Mouse (Mus musculus) heart, adult 2 months (tissue): ENCODE results near the gene Cntd1. TPM values are rescaled to one million over a fixed set of nuclear protein-coding genes. Genes with fewer than 3 reads are reported as not detected.
A peak's percentile ranks its signal among the peaks of the same experiment; 100 is the strongest.

Experiments used
- DNase-seq, 2 experiments: peaks; one replicate each; pipeline ENCODE4 v3.0.0; 2021
- H3K27ac ChIP-seq: fragments of 200-600 bp; 2 replicates; pipeline ENCODE4 v1.8.1; 2022
- H3K27me3 ChIP-seq: fragments of 200-500 bp; 2 replicates; pipeline ENCODE4 v1.6.1; 2012; ENCODE audit warnings: mild to moderate bottlenecking, low read length, inconsistent platforms, mixed read lengths; ENCODE audit not compliant: control insufficient read depth, insufficient read depth
- H3K36me3 ChIP-seq: fragments of 200-500 bp; 2 replicates; pipeline ENCODE4 v1.6.1; 2012; ENCODE audit warnings: low read length, inconsistent platforms; ENCODE audit not compliant: control insufficient read depth, insufficient read depth
- H3K4me1 ChIP-seq: fragments of 200-500 bp; 2 replicates; pipeline ENCODE4 v1.6.1; 2011; ENCODE audit warnings: low read length; ENCODE audit not compliant: control insufficient read depth, insufficient read depth
- H3K4me3 ChIP-seq: fragments of 200-600 bp; 2 replicates; pipeline ENCODE4 v1.8.1; 2022
- H3K79me2 ChIP-seq: fragments of 200-500 bp; replicated peaks from 2 replicates; pipeline ENCODE4 v1.6.1; 2012; ENCODE audit warnings: mild to moderate bottlenecking, inconsistent platforms, low read length, moderate library complexity, mixed read lengths; ENCODE audit not compliant: control insufficient read depth, insufficient read depth
- H3K9ac ChIP-seq: fragments of 200-500 bp; 2 replicates; pipeline ENCODE4 v1.6.1; 2012; ENCODE audit warnings: low read depth, mild to moderate bottlenecking, control low read depth, inconsistent platforms, low read length, mixed read lengths
- CTCF ChIP-seq: fragments of 200-600 bp; IDR thresholded peaks from 2 replicates; pipeline ENCODE4 v1.8.1; 2022; ENCODE audit warnings: antibody characterized with exemption, mild to moderate bottlenecking, moderate library complexity
- EP300 ChIP-seq: fragments of 200-500 bp; IDR thresholded peaks from 2 replicates; pipeline ENCODE4 v1.6.1; 2011; ENCODE audit warnings: low read depth, low read length, control low read depth; ENCODE audit not compliant: insufficient read depth
- POLR2A ChIP-seq: fragments of 200-500 bp; IDR thresholded peaks from 2 replicates; pipeline ENCODE4 v1.6.1; 2011; ENCODE audit warnings: mild to moderate bottlenecking, low read depth, low read length, control low read depth; ENCODE audit not compliant: insufficient read depth
- WGBS: fragments of 180-500 bp; shearing (Covaris S2); methylation state at CpG from one replicate; pipeline ENCODE4 v1.1.7; 2018; 5-methylcytosine and 5-hydroxymethylcytosine counted together
- intact Hi-C: fragments of 180-260 bp; cut with DNase I; formaldehyde crosslinking; loops from one replicate; pipeline ENCODE4 v1.15.1; 2025
- polyA plus RNA-seq: library from polyadenylated mRNA; depleted of rRNA; stranded (reverse); fragments of >200 nt; gene quantifications from 2 replicates; pipeline ENCODE4 v1.2.3, GENCODE M21; 2012
- total RNA-seq, 2 experiments: library from RNA; stranded (reverse); gene quantifications; 2 replicates each; pipeline ENCODE4 v1.2.3; 2021

The Cntd1 gene
- total and polyA plus RNA-seq, 3 experiments, result 0.12 to 0.36 (median 0.23) TPM

DNA sequence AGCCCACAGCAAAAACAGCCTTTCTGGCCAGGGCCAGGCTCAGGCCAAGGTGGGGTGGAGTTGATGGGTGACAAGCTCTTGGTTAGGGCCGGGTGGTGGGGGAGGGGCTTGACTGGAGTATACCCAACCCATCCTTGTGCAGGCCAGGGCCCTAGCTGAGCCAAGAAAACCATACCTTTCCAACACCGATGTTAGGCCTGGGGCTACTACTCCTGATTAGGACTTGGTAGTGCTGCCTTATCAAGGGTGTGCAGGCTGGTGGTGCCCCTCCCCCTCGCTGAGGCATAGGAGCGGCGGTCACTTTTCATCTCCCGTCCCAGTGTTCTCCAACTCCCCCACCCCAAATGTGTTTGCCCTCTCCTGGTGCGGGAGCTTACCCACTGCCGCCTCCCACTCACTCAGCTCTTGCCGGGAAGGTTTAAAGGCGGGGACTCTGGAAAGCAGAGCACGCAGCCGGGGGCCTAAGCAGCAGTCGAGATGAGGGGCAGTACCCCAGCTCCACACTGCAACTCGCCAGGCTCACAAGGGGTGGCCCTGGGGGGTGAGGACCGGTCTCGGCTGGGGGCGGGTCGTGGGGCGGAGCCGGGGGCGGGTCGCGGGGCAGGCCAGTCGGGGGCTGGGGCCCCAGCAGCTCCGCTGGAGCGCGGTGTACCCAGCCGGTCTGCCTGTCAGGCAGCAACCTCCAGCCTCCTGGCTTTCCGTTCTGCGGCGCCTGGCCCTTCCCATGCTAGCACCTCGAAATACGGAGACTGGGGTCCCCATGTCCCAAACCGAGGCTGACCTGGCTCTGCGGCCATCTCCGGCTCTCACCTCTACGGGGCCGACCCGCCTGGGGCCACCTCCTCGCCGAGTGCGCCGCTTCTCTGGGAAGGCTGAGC lies 18.6 kb upstream of the Cntd1 start, which contains the start of gene Wnk4:
Gene Wnk4 (plus strand): TSS at position 620 of the 878 bp plus-strand sequence.
- H3K36me3 ChIP-seq, result peaks cover 5% of the 10 kb centered on the region
- intact Hi-C loops, result no loop called here
- peak within 1 kb of the TSS; percentile 78 for H3K4me3 ChIP-seq
- peak within 1 kb of the TSS; percentile 89 for H3K9ac ChIP-seq
- no peaks in the 10 kb centered on the region; the same call in 1 of the 2 replicates for H3K27me3 ChIP-seq
- H3K79me2 ChIP-seq, result no peaks in the 10 kb centered on the region
- peak; percentile 77 to 79 for DNase-seq
- peak; percentile 79 for TF ChIP-seq POLR2A
- TF ChIP-seq CTCF, result no peak
- peak; percentile 11; the same call in 1 of the 2 replicates for TF ChIP-seq EP300
- WGBS, result 2% methylated on average over 43 of the region's 43 CpGs
- H3K4me1 ChIP-seq, result peaks cover 11% of the 10 kb centered on the region
- H3K27ac ChIP-seq, result peak within 1 kb of the TSS; percentile 86

GRCm38 (mm10) chr11:101260826-101261380 lies 17.9 kb upstream of the Cntd1 start:
- TF ChIP-seq EP300, result no peak
- TF ChIP-seq CTCF, result no peak
- no peak for TF ChIP-seq POLR2A

DNA sequence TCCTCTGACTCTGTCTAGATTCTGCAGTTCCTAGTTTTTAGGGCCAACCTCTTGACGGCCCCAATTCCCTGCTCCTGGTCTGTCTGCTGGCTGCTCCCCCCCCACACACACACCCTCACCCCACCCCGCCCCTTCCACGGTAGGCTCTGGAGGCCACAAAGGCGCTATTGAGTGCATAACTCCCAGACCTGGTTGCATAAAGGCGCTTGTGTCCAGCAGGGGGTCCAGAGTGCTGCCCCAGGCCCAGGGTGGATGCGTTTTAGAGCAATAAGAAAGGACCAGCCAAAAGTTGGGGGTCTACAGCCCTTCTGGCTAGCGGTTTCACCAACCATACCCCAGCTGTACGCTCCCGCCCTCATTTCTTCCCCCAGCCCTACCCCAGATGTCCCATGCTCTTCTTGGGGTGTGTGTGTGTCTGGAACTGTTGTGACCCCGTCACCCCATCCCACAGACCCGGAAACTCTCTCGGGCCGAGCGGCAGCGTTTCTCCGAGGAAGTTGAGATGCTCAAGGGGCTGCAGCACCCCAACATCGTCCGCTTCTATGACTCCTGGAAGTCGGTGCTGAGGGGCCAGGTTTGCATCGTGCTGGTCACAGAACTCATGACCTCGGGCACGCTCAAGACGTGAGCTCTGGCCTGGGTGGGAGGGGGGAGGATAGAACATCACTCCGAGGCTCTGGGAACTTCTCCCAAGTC lies 16.4 kb upstream of the Cntd1 start:
- H3K9ac ChIP-seq, result no peak overlapping the region
- no peak overlapping the region for H3K4me3 ChIP-seq
- no peaks in the 10 kb centered on the region; the same call in 1 of the 2 replicates for H3K27me3 ChIP-seq
- no peak for DNase-seq
- no peaks in the 10 kb centered on the region for H3K79me2 ChIP-seq
- peaks cover 8% of the 10 kb centered on the region for H3K4me1 ChIP-seq
- H3K27ac ChIP-seq, result no peak overlapping the region
- peaks cover 3% of the 10 kb centered on the region for H3K36me3 ChIP-seq
- TF ChIP-seq POLR2A, result no peak
- no peak for TF ChIP-seq CTCF
- no peak for TF ChIP-seq EP300
- WGBS, result 20% methylated on average over 24 of the region's 24 CpGs
- intact Hi-C loops, result loop anchor here (2.0 kb wide), 1 partner anchor 14 kb away; no protein-coding TSS in a partner anchor

More at GRCm38 (mm10) chr11:101260826-101261380, 17.9 kb upstream of the Cntd1 start:
- Histone ChIP-seq H3K4me3 (peak overlapping the region; percentile 78), H3K4me1 (peaks cover 11% of the 10 kb centered on the region), H3K27me3 (no peaks in the 10 kb centered on the region; the same call in 1 of the 2 replicates), H3K9ac (peak overlapping the region; percentile 89), H3K27ac (peak overlapping the region; percentile 86), H3K36me3 (peaks cover 5% of the 10 kb centered on the region), H3K79me2 (no peaks in the 10 kb centered on the region)
- under 1% methylated on average over 30 of the region's 30 CpGs for WGBS
- intact Hi-C loops, result no loop called here
- no peak for DNase-seq

- Histone ChIP-seq H3K4me3 (no peak overlapping the region), H3K27ac (no peak overlapping the region), H3K9ac (no peak overlapping the region), H3K27me3 (no peaks in the 10 kb centered on the region; the same call in 1 of the 2 replicates), H3K79me2 (no peaks in the 10 kb centered on the region), H3K36me3 (no peaks in the 10 kb centered on the region), H3K4me1 (peaks cover 8% of the 10 kb centered on the region)
- WGBS, result 26% methylated on average over 32 of the region's 32 CpGs
- intact Hi-C loops, result loop anchor here (2.0 kb wide), 1 partner anchor 13 kb away; no protein-coding TSS in a partner anchor
- no peak for DNase-seq
- no peak for TF ChIP-seq EP300
- TF ChIP-seq POLR2A, result no peak
- no peak for TF ChIP-seq CTCF
These were observed 15.4 kb upstream of the Cntd1 start for GRCm38 (mm10) chr11:101263138-101263988.

GRCm38 (mm10) chr11:101263989-101264280 lies 14.9 kb upstream of the Cntd1 start:
- no peaks in the 10 kb centered on the region; the same call in 1 of the 2 replicates for H3K27me3 ChIP-seq
- TF ChIP-seq EP300, result no peak
- TF ChIP-seq CTCF, result no peak
- no peak for TF ChIP-seq POLR2A
- no peak overlapping the region for H3K27ac ChIP-seq
- H3K79me2 ChIP-seq, result no peaks in the 10 kb centered on the region
- intact Hi-C loops, result loop anchor here (2.0 kb wide), 1 partner anchor 13 kb away; no protein-coding TSS in a partner anchor
- DNase-seq, result no peak
- H3K4me3 ChIP-seq, result no peak overlapping the region
- H3K4me1 ChIP-seq, result peaks cover 6% of the 10 kb centered on the region
- no peak overlapping the region for H3K9ac ChIP-seq
- WGBS, result 53% methylated on average over 3 of the region's 3 CpGs
- H3K36me3 ChIP-seq, result no peaks in the 10 kb centered on the region
